Mouse (Mus musculus): ENCODE measurements around the gene Mpp6. TPM values are rescaled to one million over a fixed set of nuclear protein-coding genes. Genes with fewer than 3 reads are reported as not detected.

Gene Mpp6
- total RNA-seq, 2 experiments from 2014 or later: 147 to 153 TPM

DNA sequence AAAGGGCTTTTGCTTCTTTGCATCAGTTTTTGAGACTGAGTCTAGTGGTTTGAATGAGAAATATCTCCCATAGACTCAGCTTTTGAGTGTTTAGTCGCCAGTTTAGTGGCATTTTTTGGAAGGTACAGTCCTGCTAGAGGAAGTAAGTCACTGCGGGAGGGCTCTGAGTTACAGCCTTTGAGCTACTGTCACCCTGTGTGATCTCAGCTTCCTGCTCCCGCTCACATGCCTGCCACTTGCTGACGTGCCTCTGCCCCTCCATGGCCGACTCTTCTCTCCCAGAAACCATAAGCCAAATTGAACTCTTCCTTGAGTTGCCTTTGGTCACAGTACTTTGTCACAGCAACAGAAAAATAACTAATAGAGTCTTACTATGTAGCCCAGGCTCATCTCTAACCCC lies 112.9 kb downstream of the Mpp6 start:
- DNase-seq (ENCODE audit: low spot score in 2 of 2): no peak

DNA sequence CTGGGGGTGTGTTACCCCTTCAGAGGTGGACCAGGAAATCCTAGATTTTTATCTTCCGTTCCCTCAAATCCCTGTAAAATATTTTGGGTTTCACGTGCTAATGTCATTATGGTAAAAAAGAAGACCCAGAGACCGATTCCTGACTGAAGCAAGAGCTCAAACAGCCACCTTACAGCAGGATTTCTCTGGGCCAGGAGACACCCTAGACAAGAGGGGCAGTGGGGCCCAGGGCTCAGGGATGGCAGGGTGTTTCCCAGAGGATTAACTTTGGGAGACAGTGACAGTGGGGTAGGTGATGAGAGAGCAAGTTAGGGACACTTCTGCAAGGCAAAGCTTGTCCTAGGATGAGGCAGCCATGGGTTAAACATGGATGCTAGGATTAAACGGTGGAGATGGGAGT lies 113.6 kb downstream of the Mpp6 start:
- DNase-seq (ENCODE audit: low spot score in 2 of 2): no peak

DNA sequence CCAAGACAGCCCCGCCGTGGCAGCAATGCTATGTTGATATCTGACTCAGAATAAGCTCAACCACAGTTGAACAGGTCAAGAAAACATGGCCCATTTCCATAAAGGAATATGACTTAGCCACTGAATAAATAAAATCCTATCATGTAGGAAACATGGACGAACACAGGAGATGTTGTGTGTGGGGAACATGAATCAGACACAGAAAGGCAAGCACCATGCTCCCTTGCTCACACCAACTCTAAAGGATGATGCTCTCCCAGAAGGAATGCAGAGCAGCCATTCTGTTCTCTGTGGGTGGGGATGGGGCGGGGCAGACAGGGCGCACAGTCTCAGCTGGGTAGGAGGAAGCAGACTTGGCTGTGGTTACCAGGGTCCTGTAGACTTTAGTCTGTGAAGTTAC lies 115.2 kb downstream of the Mpp6 start:
- no peak for DNase-seq (ENCODE audit: low spot score in 2 of 2)

DNA sequence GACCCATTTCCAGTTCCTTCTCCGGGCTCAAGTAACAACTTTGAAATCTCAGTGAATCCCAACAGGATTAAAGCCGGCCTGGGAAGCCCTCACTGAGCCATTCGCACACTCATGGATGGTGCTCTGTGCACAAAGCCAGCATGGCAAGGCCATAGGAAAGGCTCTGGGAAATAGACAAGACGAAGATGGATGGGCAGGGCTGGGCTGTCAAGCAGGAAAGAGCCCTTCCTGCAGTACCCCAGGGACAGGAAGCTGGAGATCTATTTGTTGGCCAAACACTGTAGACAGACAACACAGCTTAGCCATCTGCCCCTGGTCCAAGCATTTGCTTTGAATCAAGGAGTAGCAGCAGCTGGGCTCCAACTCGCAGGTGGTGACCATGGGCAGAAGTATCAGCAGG lies 118.1 kb downstream of the Mpp6 start:
- DNase-seq (ENCODE audit: low spot score in 2 of 2): no peak

DNA sequence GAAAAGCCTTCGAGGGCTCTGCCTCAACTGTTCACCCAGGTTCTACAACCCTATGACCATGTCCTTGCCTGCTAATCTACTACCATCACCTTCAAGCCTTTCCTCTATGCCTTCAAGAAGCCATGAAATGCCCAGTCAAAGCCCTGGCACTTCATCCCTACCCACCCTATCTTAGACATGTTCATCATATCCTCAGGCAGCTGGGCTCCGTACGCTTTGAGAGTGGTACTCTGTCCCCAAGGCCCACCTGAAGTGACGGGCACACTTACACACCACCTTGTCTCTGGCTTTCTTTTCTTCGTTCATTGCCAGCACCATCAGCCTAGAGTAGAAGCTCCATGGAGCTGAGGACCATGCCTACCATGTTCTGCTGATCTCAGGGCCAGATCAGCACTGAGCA lies 121.2 kb downstream of the Mpp6 start:
- DNase-seq (ENCODE audit: low spot score in 2 of 2): no peak

DNA sequence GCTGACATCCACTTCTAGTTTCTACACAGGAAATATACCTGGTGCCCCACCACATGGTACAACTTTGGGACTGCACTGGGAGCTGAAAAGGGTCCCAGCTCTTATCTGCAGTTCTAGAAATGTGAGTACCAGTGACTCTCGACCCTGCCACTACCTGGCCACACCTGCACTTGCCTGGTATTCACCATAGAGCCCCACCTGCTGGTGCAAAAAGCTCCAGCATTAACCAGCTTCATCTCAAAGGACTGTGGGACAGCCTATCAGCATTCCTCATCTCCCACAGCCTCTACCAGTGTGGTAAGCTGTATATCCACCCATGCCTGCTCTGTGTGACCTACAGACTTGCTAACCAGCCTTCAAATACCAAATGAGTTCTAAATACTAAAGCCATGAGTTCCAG lies 122.9 kb downstream of the Mpp6 start:
- no peak for DNase-seq (ENCODE audit: low spot score in 2 of 2)

DNA sequence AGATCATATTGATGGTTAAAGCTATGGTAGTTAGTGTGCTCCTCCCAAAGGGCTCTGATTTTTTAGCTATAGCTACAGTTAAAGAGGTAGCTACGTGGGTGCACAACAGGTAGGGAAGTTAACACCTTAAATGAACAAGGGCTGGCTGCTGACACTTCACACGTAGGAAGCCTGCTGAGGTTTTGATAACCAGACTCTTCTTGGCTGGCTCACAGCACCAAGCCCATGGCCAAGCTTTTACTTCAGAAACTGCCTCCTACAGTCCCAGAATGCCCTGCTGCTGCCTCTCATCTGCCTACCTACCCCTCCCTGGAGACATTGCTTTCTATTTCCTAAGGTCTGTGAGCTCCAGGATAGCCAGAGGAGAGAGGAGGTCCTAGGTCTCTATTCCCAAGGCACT lies 127.9 kb downstream of the Mpp6 start:
- DNase-seq (ENCODE audit: low spot score in 2 of 2): no peak

DNA sequence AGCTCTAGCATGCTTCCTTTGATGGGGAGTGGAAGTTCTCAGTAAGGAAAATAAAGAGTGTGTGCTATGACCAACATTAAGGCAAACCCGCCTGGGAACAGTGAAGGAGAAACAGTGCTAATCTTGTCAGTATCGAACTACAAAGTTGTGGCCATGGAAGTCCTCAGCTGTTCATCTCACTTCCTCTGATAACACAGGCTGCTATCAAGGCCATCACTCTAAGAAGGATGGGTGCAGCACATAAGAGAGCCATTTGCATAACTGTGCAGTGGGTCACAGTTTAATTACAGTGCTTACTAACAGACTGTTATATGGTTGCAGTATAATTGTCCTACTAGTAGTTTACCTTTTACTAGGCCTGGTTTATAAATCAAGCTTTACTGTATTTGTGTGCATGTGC lies 129.9 kb downstream of the Mpp6 start:
- DNase-seq (ENCODE audit: low spot score in 2 of 2): no peak

DNA sequence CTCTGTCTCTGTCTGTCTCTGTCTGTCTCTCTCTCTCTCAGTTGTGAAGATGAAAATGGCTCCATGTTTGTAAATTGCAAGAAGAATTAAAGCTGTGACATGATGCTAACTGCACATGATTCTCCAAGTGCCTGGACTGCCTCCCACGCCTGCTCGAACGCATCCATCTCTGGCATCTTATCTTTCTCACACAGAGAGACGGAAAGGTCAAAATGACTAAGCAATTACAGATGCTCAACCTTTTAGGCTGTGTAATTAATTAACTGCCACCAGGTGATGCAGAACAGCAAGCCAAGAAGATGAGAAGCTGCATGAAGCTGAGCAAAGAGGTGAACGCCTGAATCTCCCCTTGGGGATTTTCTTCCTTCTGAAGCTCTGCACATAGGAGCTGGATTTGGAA lies 130.4 kb downstream of the Mpp6 start:
- DNase-seq (ENCODE audit: low spot score in 2 of 2): no peak

DNA sequence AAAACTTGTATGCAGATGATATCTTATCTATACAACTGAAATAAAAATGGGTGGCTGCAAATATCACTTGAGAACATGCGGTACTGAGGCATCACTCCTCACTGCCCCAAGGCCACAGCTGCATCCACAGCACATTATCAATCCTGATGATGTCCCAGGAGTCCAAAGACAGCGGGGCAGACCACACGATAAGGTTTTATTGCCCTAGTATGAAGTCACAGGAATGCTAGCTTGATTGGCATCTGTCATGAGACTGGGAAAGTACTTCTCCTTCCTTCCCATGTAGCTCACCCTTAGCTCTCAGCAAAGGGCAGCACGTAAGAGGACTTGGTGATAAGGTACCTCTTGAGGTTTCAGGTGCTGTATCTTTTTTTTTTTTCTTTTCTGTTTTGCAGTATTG lies 134.1 kb downstream of the Mpp6 start:
- DNase-seq (ENCODE audit: low spot score in 2 of 2): no peak

DNA sequence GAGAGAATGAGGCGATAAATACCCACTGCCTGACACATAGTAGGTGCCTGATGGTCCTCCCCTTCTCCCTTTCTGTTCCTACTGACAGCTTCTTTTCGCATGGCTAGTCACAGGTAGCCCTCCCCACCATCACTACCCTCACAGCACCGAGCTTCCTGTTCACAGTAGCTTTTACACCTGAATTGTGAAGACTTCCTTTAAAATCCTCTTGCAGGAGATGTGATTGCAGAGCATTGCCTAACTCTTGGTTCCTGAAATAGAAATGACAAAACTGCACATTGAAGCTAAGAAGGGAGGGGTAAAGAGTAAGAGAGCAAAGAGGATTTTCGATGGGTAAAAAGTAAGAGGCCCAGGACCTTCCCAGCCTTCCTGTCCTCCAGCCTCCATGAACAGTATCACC lies 134.9 kb downstream of the Mpp6 start:
- DNase-seq (ENCODE audit: low spot score in 2 of 2): no peak

DNA sequence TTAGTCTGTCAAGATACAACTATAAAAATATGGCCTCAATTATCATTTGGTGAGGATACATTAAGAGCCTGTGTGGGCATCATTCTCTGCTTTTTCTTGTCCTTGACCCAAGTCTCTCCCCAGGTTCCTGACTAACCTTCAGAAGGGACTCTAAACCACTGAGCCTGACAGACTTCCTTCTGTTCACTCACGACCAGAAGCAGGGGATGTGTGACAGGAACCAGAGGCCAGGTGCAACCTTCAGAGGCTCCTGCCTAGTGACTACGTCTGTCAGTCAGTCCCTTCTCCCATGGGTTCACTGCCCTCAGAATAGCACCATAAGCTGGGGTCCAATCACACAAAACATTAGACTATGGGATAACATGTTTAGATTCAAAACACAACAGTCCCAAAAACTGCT lies 137.3 kb downstream of the Mpp6 start:
- DNase-seq (ENCODE audit: low spot score in 2 of 2): no peak

DNA sequence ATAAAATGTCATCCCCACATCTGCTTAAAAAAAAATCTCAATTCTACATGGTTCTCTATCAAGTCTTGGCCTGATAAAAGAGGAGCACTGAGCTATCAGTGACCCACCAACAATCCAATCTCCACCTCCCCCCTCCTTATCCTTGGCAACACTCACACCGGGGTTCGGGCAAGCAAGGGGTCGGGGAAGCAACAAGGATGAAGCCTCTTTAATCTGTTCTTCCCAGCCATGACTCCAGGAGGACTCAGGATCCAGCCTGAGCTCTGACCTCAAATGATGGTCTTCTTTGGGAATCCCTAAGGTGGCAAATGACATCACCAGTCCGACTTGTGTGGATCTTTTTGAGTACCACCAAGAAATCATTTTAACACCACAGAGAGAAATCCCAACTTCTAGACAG lies 137.8 kb downstream of the Mpp6 start:
- no peak for DNase-seq (ENCODE audit: low spot score in 2 of 2)

Other genes starting within 250 kb of the Mpp6 start
- gene Gsdme, start 153.6 kb downstream of the Mpp6 start, total RNA-seq (2021): 10 to 100 TPM; 14.6 to 15.6 TPM